Mouse (Mus musculus) monocyte, adult 2 months (primary cell): Measurements from ENCODE around the gene Nfkbil1.
"Not testable (repeated sequence)": the region's sequence is repeated elsewhere in the genome, so short reads cannot be mapped to it uniquely, and the experiment has no call there.

Experiments
- DNase-seq, 2 experiments: peaks; one replicate each; pipeline ENCODE4 v3.0.0; 2022; ENCODE audit warnings: low spot score in 2 of 2, low read depth in 1 of 2

The Nfkbil1 gene

GRCm38 (mm10) chr17:35237504-35237903 lies 1.9 kb upstream of the Nfkbil1 start:
- no peak for DNase-seq

GRCm38 (mm10) chr17:35236996-35237395 lies 1.4 kb upstream of the Nfkbil1 start:
- no peak for DNase-seq

- DNase-seq, result peak; percentile 87 to 96
Observed at GRCm38 (mm10) chr17:35236390-35236746, 776 bp upstream of the Nfkbil1 start.

GRCm38 (mm10) chr17:35234903-35235302 lies 689 bp downstream of the Nfkbil1 start:
- DNase-seq, result no peak

- not testable (repeated sequence) for DNase-seq
Observed at GRCm38 (mm10) chr17:35234090-35234489, 1.5 kb downstream of the Nfkbil1 start.

GRCm38 (mm10) chr17:35233114-35233980 lies 2.2 kb downstream of the Nfkbil1 start, which contains the start of gene Atp6v1g2:
Atp6v1g2 (plus strand) TSS chr17:35233660.
- DNase-seq, result no peak

GRCm38 (mm10) chr17:35232659-35233058 lies 2.9 kb downstream of the Nfkbil1 start:
- DNase-seq, result no peak

GRCm38 (mm10) chr17:35232043-35232442 lies 3.5 kb downstream of the Nfkbil1 start:
- peak in 1 of 2 experiments; percentile 82 for DNase-seq

- no peak for DNase-seq
Observed at GRCm38 (mm10) chr17:35231022-35231421, 4.6 kb downstream of the Nfkbil1 start.

- no peak for DNase-seq
Observed at GRCm38 (mm10) chr17:35226561-35227046, 9.0 kb downstream of the Nfkbil1 start.

- DNase-seq, result no peak
Observed at GRCm38 (mm10) chr17:35225456-35225855, 10.1 kb downstream of the Nfkbil1 start.

GRCm38 (mm10) chr17:35224641-35225040 lies 11.0 kb downstream of the Nfkbil1 start:
- DNase-seq, result no peak

GRCm38 (mm10) chr17:35222299-35222698 lies 13.3 kb downstream of the Nfkbil1 start:
- no peak for DNase-seq

GRCm38 (mm10) chr17:35220156-35220952 lies 15.2 kb downstream of the Nfkbil1 start, which contains the start of gene Gm16181:
Gm16181 (plus strand) TSS chr17:35220834.
- DNase-seq, result no peak

- peak in 1 of 2 experiments; percentile 57 for DNase-seq
Observed at GRCm38 (mm10) chr17:35219601-35220041, 16.0 kb downstream of the Nfkbil1 start.

- DNase-seq, result no peak
Observed at GRCm38 (mm10) chr17:35218516-35219193, 16.9 kb downstream of the Nfkbil1 start.

GRCm38 (mm10) chr17:35213071-35213470 lies 22.5 kb downstream of the Nfkbil1 start:
- DNase-seq, result no peak

- no peak for DNase-seq
Observed at GRCm38 (mm10) chr17:35210593-35210992, 25.0 kb downstream of the Nfkbil1 start.

- peak in 1 of 2 experiments; percentile 78 for DNase-seq
Observed at GRCm38 (mm10) chr17:35209785-35210535, 25.6 kb downstream of the Nfkbil1 start.

- no peak for DNase-seq
Observed at GRCm38 (mm10) chr17:35205380-35205769, 30.2 kb downstream of the Nfkbil1 start.
